Mouse (Mus musculus) layer of hippocampus, postnatal 14 days (tissue): ENCODE measurements around the gene Trpv5. TPM values are rescaled to one million over a fixed set of nuclear protein-coding genes. Genes with fewer than 3 reads are reported as not detected.

Experiments
- DNase-seq, 2 experiments: peaks; one replicate each; pipeline ENCODE4 v3.0.0; 2021 to 2022; ENCODE audit warnings: low spot score in 2 of 2, mixed read lengths in 1 of 2
- total RNA-seq, 2 experiments: library from RNA; stranded (reverse); gene quantifications; 2 replicates each; pipeline ENCODE4 v1.2.3; 2021

Trpv5 gene
- total RNA-seq, 2 experiments from 2014 or later, result not detected

DNA sequence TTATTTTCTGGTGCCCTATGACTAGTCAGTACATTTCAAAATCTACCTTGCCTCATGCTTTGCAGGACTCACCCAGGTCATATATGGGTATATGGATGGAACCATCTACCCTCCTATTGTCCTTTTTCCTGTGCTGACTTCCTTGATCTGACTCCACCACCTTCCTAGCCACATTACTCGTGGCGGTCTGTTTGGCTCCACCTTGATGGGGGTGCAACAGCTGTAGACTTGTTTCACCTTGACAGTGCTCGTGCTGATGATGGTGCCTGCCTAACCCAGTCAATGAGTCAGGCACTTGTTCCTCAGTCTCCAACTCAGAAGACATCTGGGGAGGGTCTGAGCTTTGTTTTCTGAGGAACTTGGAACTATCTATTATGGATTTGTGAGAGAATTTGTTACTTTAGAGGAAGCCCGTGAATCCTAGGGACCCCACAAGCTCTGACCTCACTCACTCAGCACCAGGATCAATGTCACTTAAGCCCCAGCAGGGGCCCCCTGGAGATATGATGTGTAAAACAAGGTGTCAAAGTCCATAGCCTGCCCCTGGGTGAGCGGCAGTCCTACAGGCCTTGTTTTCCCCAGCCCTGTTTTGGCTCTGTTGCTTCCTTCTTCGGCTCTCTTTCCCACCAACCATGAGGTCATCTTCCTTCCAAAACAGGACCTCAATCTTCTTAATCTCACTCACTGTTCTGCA is 39.2 kb downstream of the Trpv5 start:
- no peak for DNase-seq

DNA sequence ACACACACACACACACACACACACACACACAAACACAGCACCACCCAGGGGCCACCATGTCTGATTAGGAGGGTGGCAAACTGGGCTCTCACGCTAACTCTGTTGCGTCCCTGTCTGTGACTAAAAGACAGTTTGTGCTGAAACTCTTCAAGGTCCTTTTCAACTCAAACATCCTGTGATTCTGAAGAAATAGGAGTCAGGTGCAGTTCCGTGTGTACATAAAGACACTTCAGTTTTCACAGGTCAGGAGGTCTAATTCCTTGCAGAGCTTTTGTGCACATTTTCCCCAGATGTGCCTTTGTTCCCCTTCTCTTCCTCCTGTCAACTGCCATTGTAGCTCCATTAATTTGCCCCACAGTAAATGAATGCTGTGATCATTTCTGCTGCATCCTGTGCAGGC is 40.1 kb downstream of the Trpv5 start:
- no peak for DNase-seq

DNA sequence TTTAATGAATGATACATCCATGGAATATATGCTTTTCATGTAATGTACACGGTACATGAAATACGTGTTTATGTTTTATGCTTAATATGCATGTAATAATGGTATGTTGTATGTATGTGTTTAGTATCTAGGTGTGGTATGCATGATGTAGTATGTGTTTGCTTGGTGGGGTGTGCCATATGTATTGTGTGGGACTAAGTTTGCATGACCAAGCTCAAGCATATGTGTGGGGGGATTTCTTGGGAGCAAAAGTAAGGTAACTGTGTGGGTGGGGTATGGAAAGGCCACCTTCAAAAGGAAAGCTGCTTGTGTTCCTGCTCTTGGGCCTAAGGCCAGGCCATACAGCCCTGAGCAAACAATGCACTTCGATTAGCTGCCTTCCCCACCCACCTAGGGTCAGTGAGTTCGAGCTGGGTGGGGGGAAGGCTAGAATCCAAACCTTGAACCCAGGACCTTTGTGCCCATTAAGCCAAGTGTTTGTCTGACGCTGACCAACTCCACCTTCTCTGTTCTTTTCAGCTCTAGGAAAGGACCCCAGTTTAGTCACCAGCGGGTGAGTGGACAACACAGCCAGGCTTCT is 42.6 kb downstream of the Trpv5 start:
- DNase-seq, result no peak

DNA sequence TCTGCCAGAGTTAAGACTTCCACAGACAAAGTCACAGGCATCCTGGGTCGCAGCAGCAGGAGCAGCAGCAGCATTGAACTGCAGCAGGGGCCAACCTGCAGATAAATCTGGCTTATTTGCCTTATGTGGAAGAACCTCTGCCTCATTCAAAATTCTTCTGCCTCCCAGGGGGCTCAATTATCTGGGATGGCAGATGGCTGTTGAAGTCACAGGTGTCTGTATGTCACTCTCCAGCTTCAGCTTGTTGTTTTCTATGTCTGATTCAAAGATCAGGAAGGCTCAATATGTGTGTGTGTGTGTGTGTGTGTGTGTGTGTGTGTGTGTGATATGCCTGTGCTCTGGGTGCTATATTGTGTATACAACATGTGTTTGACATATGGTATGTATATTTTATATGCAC is 43.2 kb downstream of the Trpv5 start:
- no peak for DNase-seq

DNA sequence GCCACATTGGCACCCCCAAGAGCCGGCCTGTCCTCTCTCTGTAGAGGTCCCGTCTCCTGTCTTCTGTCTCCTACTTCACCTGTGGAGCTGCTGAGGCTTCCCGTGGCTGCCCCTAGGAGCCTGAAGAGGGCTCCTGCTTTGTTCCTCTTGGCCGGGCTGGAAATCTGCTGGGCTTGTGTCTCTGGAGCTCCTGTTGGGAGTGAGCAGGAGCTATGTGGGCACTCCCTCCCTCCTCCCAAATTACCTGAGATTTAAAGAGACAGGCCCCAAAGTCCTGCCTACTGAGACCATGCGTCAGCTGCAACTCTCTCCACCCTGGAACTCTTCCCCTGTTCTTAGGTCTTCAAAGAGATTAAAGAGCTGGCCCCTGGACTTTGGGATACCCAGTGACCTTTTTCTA is 44.4 kb downstream of the Trpv5 start, which contains the start of gene Trpv6:
Gene Trpv6, minus strand, starts transcription at position 228 of the 400 bp plus-strand sequence.
- DNase-seq, result no peak

DNA sequence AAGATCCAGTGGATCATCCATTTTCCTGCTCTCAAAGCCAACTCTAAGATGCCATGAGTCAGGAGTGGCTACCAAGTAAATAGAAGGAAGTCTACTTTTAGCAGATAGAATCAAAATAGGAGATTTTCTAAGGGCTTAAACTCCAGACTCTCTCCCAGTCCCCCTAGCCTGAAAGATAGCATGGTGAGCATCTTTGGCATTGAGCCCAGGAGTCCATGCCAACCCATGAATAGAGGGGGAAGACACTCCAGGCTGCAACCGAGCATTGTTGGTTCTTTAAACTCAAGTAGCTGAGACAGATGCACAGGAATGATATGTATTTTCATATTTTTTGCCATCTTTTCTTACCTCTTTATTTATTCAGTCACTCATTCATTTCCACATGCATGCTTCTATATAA is 45.4 kb downstream of the Trpv5 start:
- DNase-seq, result no peak

DNA sequence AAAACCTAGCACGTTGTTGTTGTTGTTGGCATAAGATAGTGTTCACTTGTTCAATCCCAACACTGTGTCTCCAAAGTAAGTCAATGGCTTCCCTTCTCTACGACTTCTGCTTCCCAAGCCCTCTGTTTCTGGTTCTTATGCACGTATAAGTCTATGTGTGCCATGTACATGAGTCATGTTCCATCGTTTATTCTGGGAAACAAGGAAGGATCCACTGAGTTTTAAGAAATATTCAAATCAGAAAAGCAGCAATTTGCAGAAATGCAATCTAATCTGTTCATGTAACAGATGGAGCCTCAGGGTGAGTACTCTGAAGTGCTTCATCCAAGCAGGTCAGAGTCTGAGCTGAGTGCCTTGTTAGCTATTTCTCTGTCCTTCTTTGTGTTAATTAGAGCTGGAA is 49.0 kb downstream of the Trpv5 start:
- peak in 1 of 2 experiments; percentile 13 for DNase-seq

DNA sequence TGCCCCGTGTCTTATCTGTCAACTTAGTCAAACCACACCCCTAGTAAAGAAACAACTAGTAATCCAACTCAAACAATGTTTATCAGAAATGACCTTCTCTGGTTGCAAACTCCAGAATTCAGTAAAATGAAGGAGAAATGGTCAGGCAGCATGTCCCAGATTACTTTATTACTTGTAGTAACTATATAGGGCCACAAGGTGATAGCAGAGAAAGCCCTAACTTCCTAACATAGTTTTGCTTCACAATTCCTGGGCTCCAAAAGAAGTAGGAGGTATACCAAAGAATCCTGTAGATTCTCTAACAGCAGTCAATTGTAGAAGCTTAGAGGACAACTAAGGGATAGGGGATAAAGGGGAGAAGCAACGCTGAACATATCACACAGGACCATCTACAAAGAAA is 49.8 kb downstream of the Trpv5 start:
- DNase-seq, result no peak

DNA sequence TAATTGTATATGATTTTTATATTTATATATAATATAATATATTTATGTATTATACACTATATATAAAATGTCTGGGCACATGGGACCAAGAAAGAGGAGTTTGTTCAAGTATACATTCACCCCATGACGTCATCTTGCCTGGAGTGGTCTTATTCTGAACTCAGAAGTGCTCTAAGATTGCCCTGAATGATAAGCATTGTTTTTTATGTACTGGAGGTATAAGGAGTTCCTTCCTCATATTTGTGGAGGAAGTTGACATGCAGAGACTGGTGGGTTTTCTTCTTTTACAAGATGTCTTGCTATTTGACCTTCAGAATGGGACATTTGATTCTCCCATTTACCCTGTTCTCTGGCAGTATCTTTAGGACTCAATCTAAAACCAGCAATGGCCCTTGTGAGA is 52.4 kb downstream of the Trpv5 start:
- no peak for DNase-seq

DNA sequence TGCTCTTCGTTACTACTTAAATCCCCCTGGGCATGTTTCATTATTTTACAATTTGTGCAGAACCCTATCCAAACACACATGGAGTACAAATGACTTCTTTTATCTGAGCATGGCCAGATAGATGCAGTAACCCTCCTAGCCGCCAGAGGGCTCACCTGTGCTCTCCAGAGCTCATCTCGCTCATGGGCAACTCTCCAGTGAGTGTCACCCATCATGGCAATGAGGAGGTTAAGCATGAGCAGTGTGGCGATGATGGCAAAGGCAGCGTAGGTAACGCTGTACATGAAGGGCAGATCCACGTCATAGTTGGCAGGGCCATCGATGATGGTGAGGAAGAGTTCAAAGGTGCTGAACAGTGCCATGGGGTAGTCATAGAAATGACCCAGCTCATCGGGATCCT is 57.9 kb downstream of the Trpv5 start:
- peak in 1 of 2 experiments; percentile 22 for DNase-seq

DNA sequence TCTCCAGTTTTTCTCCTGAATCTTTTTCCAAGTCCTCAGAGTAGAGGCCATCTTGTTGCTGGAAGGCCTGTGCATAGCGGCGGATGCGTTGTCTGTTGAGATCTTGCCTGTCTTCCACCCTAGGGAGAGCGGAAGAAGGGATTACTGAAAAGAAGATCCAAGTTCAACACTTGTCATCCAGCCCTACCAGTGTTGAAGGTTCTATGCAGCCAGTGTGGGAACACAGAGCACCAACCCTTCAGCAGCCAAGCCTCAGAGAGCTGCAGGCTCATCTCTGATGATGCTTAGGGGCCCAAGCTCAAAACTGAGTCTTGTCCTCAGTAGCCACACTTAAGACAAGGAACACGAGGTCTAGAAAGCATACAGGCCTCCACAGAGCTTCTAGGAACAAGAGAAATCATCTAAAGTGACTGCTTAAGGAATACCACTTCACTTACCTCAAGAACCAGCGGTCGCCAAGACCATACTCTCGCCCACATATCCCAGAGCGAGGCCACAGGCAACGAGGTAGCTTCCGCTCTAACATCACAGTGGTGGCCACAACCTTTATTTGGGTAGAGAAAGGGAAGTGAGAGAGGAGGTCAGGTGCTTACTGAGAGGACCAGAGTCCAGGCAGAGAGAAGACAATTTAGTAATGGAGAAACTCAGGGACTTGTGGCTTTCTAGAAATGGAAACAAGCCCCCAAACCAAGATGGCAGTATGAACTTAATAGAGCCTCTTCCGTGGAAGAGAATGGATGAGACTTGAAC is 59.2 kb downstream of the Trpv5 start:
- DNase-seq, result no peak

DNA sequence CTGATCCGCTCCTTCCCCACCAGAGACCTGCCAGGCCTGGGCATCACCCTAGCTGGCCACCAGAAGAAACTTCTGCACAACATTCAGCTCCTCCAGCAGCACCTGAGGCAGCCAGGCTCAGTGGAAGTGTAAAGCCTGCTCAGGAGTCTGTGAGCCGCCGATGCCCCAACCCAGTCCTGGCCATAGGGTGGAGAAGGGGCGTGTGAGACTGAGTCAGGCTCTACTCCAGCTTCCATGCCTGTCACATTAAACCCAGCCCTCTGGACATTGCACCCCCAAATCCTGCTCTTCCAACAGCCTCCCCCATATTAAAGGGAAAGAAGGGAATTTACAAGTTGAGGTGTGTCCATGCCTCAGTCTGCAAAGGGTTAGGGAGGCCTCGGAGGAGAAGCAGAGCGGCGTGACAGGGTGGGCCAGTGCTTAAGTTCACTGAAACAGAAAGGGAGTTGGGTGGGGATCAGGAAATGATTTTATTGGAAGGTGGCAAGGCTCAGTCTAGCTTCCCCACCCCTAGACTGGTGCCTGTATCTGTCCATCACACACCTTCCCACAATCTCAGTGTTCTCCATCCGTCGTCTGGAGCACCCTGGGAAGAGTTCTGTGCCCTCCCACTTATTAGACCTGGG is 60.3 kb downstream of the Trpv5 start:
- DNase-seq, result no peak

DNA sequence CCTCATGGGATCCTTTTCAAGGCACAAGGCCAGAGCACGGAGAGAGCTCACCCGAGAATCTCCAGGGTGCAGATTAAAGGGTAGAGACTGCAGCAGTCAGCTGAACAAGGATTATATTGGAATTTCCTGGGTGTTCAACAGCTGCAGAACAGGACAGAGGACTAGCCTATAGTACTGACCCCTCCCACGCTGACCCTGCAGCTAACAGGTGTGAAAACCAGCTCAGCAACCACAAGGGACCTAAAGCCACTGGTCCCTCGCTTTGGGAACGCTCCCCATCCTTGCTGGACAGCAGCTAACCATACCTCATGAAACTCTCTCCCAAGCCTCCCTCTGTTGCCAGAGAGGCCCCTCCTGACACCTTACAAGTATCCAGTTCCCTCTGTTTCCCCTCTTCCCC is 72.9 kb downstream of the Trpv5 start:
- DNase-seq, result no peak

DNA sequence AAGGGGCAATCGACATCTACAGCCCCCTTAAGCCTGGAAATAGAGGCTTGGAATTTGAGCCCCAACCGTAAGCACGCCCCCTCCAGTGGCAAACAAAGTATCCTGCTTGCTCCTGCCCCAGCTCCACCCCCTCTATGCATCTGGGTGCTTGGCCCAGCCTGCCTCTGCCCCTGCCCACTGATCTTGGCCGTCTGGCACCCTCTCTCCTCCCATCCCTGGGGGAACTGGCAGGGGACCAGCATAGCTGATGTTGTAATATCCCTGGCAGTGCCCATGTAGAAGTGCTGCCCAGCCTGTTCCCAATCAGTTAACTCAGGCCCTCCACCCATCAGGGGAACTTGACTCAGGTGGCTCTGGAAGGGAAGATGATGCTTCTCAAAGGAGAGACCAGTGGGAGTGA is 74.4 kb downstream of the Trpv5 start:
- peak in 1 of 2 experiments; percentile 64 for DNase-seq

DNA sequence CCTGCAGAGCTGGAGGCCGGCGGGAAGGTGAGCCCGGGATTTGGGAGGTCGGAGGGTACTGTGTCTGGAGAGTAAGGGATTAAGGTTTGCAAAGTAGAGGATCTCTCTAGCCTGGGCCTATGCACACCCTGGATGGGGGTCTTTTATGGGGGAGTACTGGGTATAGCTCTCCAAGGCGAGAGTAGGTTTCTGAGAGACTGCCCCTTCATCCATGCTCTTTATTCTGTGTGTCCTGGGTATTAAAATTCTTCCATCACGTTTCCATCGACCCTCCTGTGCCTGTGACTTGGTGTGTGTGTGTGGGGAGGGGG is 74.8 kb downstream of the Trpv5 start:
- no peak for DNase-seq

DNA sequence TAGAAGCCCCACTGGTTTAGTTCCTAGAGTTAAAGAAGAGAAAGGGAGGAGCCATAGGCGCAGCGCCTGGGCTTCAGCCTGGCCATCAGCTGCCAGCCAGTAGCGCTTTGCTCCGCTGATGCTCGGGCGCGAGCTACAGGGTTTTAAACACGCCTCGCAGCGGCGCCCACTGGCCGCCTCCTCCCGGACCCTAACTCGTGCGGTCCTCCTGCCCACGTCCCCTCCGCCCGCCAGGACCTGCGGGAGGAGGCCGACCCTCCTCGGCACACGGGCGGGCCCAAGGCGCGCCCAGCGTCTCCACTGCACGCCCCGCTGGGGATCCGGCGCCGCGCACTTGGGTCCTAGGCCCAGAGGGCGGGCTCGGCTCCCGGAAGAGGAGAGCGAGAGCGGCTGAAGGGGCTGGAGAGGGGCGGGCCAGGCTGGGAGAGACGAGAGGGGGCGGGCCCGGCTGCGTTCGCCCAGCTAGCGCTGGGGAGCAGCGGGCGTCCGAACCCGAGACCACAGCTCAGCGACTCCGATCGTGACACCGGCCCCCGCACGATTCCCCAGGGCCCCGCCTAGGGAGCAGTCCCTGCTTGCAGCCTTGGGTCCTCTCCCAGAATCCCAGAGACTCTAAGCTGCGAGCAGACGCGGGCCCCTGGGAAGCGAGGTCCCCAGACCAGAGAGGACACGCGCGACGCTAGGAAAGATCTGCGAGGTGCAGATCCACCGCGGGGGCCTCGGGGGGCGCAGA is 75.3 kb downstream of the Trpv5 start, which contains the start of gene Ephb6:
Gene Ephb6, plus strand, starts transcription at position 422 of the 733 bp plus-strand sequence.
- peak; percentile 58 to 59 for DNase-seq

DNA sequence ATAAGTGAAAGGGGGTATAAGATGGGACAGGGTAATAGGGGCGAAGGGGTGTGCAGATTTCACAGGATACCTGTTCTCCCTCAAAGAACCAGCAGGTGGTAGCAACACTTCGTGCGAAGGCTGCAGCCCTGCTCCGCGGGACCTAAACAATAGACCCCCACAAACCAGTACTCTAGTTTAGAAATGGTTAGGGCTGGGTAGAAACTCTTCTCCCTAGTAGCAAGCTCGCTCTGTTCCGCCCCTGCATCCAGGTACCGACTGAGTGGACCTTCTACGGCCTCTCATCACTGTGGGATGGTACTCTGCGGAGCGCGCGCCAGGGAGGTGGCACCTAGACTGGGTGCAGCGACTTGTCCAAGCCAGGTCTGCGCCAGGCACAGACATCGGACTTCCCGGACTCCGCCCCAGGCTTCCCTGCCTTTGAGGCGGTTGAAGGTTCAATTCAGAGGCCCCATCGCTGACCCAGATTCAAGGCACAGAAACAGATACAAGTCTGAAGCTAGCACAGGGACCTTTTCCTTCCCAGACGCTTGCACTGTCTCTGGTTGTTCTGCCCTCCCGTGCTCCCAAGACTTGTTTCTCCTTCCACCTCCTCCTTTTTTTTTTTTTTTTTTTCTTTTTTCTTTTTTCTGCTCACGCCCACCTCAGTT is 76.0 kb downstream of the Trpv5 start:
- DNase-seq, result peak; percentile 59 to 60
